Mouse (Mus musculus) midbrain, embryonic 16.5 days (tissue): Measurements from ENCODE around the gene Coq10a. TPM values are rescaled to one million over a fixed set of nuclear protein-coding genes. Genes with fewer than 3 reads are reported as not detected.
A peak's percentile ranks its signal among the peaks of the same experiment; 100 is the strongest.
"Not testable (repeated sequence)": the region's sequence is repeated elsewhere in the genome, so short reads cannot be mapped to it uniquely, and the experiment has no call there.

Experiments used
- ATAC-seq: fragments of 200-750 bp; cut with Nextera tagmentation; 2 replicates; pipeline ENCODE4 v1.8.0; 2017; ENCODE audit warnings: moderate TSS enrichment
- H3K27ac ChIP-seq: fragments of 300-500 bp; sonication (generic); 2 replicates; pipeline ENCODE4 v1.5.1; 2014; ENCODE audit warnings: mild to moderate bottlenecking, low read length, mixed read lengths
- H3K27me3 ChIP-seq: fragments of 300-500 bp; sonication (generic); 2 replicates; pipeline ENCODE4 v1.6.1; 2014; ENCODE audit warnings: low read depth, low read length, mixed read lengths; ENCODE audit not compliant: control insufficient read depth, insufficient read depth
- H3K36me3 ChIP-seq: fragments of 300-500 bp; sonication (generic); 2 replicates; pipeline ENCODE4 v1.6.1; 2014; ENCODE audit warnings: mild to moderate bottlenecking, low read length, moderate library complexity, mixed read lengths; ENCODE audit not compliant: control insufficient read depth, insufficient read depth
- H3K4me1 ChIP-seq: fragments of 300-500 bp; sonication (generic); 2 replicates; pipeline ENCODE4 v1.6.1; 2014; ENCODE audit warnings: mild to moderate bottlenecking, low read length, mixed read lengths; ENCODE audit not compliant: control insufficient read depth, insufficient read depth
- H3K4me2 ChIP-seq: fragments of 300-500 bp; sonication (generic); 2 replicates; pipeline ENCODE4 v1.6.1; 2014; ENCODE audit warnings: mild to moderate bottlenecking, low read length, mixed read lengths
- H3K4me3 ChIP-seq: fragments of 300-500 bp; sonication (generic); 2 replicates; pipeline ENCODE4 v1.5.1; 2014; ENCODE audit warnings: low read depth, mild to moderate bottlenecking, low read length, moderate library complexity, mixed read lengths
- H3K9ac ChIP-seq: fragments of 300-500 bp; sonication (generic); 2 replicates; pipeline ENCODE4 v1.6.1; 2014; ENCODE audit warnings: low read depth, low read length, mixed read lengths
- H3K9me3 ChIP-seq: fragments of 300-500 bp; sonication (generic); replicated peaks from 2 replicates; pipeline ENCODE4 v1.6.1; 2014; ENCODE audit warnings: mild to moderate bottlenecking, low read length, mixed read lengths; ENCODE audit not compliant: control insufficient read depth, poor library complexity, severe bottlenecking
- WGBS: fragments of 180-500 bp; shearing (Covaris S2); extraction: QIAGEN DNeasy Blood & Tissue Kit; methylation state at CpG from one replicate; pipeline ENCODE4 v1.1.7; 2014; 5-methylcytosine and 5-hydroxymethylcytosine counted together
- polyA plus RNA-seq: library from polyadenylated mRNA; unstranded; fragments of >200 nt; fragmentation: Nextera tagmentation; extraction: Ambion mirVana; gene quantifications from 2 replicates; pipeline ENCODE4 v1.2.1, GENCODE M21; 2015

Gene Coq10a
- polyA plus RNA-seq, 1 experiment from 2014 or later = 36.8 TPM

GRCm38 (mm10) chr10:128332358-128333249, 36.2 kb downstream of the Coq10a start:
- H3K36me3 ChIP-seq, H3K27ac ChIP-seq, H3K9ac ChIP-seq, H3K27me3 ChIP-seq, H3K4me3 ChIP-seq, H3K4me1 ChIP-seq, H3K9me3 ChIP-seq, ATAC-seq, H3K4me2 ChIP-seq: not testable (repeated sequence)
- 78% methylated on average over 5 of the region's 6 CpGs for WGBS

GRCm38 (mm10) chr10:128327610-128328009, 41.2 kb downstream of the Coq10a start:
- Histone ChIP-seq H3K9me3 (no peaks in the 10 kb centered on the region), H3K4me3 (no peak overlapping the region), H3K27ac (no peak overlapping the region), H3K27me3 (no peaks in the 10 kb centered on the region), H3K36me3 (peaks cover 19% of the 10 kb centered on the region), H3K4me1 (peaks cover 14% of the 10 kb centered on the region), H3K9ac (no peak overlapping the region), H3K4me2 (no peak overlapping the region)
- 90% methylated on average over 10 of the region's 10 CpGs for WGBS
- no peak for ATAC-seq

DNA sequence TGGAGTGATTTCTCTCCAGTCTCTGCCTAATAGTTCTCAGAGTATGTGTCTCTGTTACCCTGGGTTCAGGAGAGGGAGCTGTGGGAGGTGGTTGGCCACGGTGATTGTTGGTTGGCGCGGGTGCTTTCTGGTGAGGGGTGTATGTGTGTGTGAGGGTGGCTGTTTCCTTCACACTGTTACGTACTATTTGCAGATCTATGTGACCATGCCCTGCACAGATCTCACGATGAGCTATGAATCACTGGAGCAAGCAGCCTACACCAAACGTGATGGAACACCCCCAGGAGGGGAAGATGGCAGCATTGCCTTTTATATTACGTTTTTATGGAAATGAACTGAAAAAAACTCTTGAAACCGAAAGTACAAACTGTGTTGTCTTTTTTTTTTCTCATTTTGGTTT, 42.0 kb downstream of the Coq10a start:
- no peak for ATAC-seq
- H3K9ac ChIP-seq = no peak overlapping the region
- WGBS = 96% methylated on average over 8 of the region's 8 CpGs
- no peak overlapping the region for H3K4me3 ChIP-seq
- no peaks in the 10 kb centered on the region for H3K27me3 ChIP-seq
- no peak overlapping the region for H3K4me2 ChIP-seq
- H3K36me3 ChIP-seq = peaks cover 19% of the 10 kb centered on the region
- H3K27ac ChIP-seq = no peak overlapping the region
- peaks cover 14% of the 10 kb centered on the region for H3K4me1 ChIP-seq
- H3K9me3 ChIP-seq = no peaks in the 10 kb centered on the region

- Histone ChIP-seq H3K27ac (no peak overlapping the region; the same call in 1 of the 2 replicates), H3K27me3 (no peaks in the 10 kb centered on the region), H3K9me3 (no peaks in the 10 kb centered on the region), H3K9ac (peak overlapping the region; percentile 88), H3K4me1 (peaks cover 18% of the 10 kb centered on the region), H3K4me3 (peak overlapping the region; percentile 72), H3K36me3 (peaks cover 27% of the 10 kb centered on the region), H3K4me2 (peak overlapping the region; percentile 80)
- no peak for ATAC-seq
- 88% methylated on average over 8 of the region's 8 CpGs for WGBS
Measured at GRCm38 (mm10) chr10:128323516-128323915, 45.3 kb downstream of the Coq10a start.

DNA sequence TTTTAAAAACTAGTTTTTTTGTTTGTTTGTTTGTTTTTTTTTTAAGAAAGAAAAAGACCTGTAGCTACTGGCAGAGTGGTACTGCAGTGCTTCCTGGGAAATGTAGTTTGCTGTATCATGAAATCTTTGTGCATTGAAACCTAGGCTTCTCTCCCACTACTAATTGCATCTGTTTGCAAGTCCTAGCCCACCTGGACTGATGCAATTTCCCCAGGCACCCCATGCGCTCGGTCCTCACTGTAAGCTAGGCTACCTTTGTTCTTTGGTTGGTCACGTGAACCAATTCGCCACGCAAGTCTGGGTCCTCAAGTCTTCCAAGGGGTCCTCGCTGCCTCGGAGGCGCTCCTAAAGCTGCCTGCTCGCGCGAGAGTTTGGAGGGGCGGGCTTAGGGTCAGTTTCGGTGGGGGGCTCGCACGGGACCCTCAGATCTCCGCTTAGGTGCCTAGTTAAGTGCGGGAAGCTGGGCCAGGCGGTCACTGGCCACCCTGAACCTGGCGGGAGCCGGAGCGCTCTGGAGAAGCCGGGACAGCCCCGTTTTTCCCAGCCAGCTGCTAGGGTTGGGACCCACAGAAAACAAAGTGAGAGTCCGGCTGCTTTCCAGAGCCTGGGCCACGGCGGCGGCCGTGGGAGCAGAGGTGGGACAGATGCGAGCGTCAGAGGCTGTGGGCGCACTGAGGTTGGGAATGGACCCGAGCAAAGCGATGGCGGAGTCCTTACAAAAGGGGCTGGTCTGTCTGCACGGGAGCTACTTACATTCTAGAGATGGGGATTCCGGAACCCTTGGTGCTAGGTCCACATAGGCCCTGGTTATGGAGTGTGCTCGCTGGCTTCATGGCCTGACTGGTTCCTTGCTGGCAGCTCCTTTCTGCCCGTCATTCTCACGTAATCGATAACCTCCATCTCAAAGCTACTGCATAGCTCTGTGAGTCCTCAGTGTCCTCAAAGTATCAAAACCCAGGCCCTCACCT, 46.4 kb downstream of the Coq10a start, which contains the start of gene Cnpy2:
Gene Cnpy2, plus strand, starts transcription at position 319 of the 968 bp plus-strand sequence.
- H3K27me3 ChIP-seq = no peaks in the 10 kb centered on the region
- ATAC-seq = peak; percentile 97
- H3K4me3 ChIP-seq = peak within 1 kb of the TSS; percentile 72
- H3K9ac ChIP-seq = peak within 1 kb of the TSS; percentile 88
- peak within 1 kb of the TSS; percentile 80 for H3K4me2 ChIP-seq
- H3K27ac ChIP-seq = peak within 1 kb of the TSS; percentile 94
- peaks cover 24% of the 10 kb centered on the region for H3K36me3 ChIP-seq
- peaks cover 18% of the 10 kb centered on the region for H3K4me1 ChIP-seq
- no peaks in the 10 kb centered on the region for H3K9me3 ChIP-seq
- WGBS = under 1% methylated on average over 40 of the region's 40 CpGs

DNA sequence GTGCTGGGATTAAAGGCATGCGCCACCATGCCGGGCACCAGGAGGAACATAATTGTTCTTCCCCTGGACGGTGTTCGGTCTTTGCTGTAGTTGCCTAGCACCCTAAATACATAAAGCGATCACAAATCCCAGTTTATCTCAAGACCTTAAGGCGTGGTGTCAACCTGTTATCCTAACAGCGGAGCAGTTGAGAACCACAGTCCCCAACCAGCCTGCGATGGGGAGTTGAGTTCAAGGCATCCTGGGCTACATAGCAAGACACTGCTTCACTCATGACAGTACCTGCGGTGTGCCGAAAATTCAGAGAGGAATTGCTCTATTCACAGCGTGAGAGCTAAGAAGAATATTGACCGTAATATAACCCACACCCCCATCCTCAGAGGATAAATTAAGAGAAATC, 47.2 kb downstream of the Coq10a start:
- ATAC-seq = no peak
- H3K27ac ChIP-seq = peak overlapping the region; percentile 69
- H3K4me2 ChIP-seq = peak overlapping the region; percentile 80
- no peaks in the 10 kb centered on the region for H3K27me3 ChIP-seq
- peaks cover 21% of the 10 kb centered on the region for H3K36me3 ChIP-seq
- 54% methylated on average over 12 of the region's 12 CpGs for WGBS
- H3K9ac ChIP-seq = peak overlapping the region; percentile 67
- H3K9me3 ChIP-seq = no peaks in the 10 kb centered on the region
- H3K4me1 ChIP-seq = peaks cover 18% of the 10 kb centered on the region
- peak overlapping the region; percentile 72 for H3K4me3 ChIP-seq

GRCm38 (mm10) chr10:128315578-128315977, 53.2 kb downstream of the Coq10a start:
- peaks cover 30% of the 10 kb centered on the region for H3K36me3 ChIP-seq
- ATAC-seq = no peak
- H3K27me3 ChIP-seq = no peaks in the 10 kb centered on the region
- 93% methylated on average over 8 of the region's 8 CpGs for WGBS
- no peak overlapping the region for H3K4me3 ChIP-seq
- no peak overlapping the region for H3K27ac ChIP-seq
- H3K9ac ChIP-seq = no peak overlapping the region
- no peak overlapping the region for H3K4me2 ChIP-seq
- H3K4me1 ChIP-seq = no peaks in the 10 kb centered on the region; the same call in 1 of the 2 replicates
- H3K9me3 ChIP-seq = no peaks in the 10 kb centered on the region
